Mouse (Mus musculus) limb, embryonic 15.5 days (tissue): ENCODE results near the gene Olfr95. TPM values are rescaled to one million over a fixed set of nuclear protein-coding genes. Genes with fewer than 3 reads are reported as not detected.
A peak's percentile ranks its signal among the peaks of the same experiment; 100 is the strongest.
"Not testable (repeated sequence)": the region's sequence is repeated elsewhere in the genome, so short reads cannot be mapped to it uniquely, and the experiment has no call there.

Experiments used
- ATAC-seq: fragments of 200-750 bp; cut with Nextera tagmentation; 2 replicates; pipeline ENCODE4 v1.8.0; 2017; ENCODE audit warnings: low read depth, moderate TSS enrichment; ENCODE audit not compliant: insufficient number of reproducible peaks, low FRiP score, low TSS enrichment
- H3K27ac ChIP-seq: fragments of 300-500 bp; sonication (generic); 2 replicates; pipeline ENCODE4 v1.5.1; 2015; ENCODE audit warnings: moderate library complexity, mild to moderate bottlenecking, inconsistent platforms
- H3K27me3 ChIP-seq: fragments of 300-500 bp; sonication (generic); 2 replicates; pipeline ENCODE4 v1.6.1; 2015; ENCODE audit warnings: inconsistent platforms
- H3K36me3 ChIP-seq: fragments of 300-500 bp; sonication (generic); 2 replicates; pipeline ENCODE4 v1.6.1; 2015; ENCODE audit warnings: inconsistent platforms
- H3K4me1 ChIP-seq: fragments of 300-500 bp; sonication (generic); 2 replicates; pipeline ENCODE4 v1.6.1; 2015; ENCODE audit warnings: inconsistent platforms
- H3K4me2 ChIP-seq: fragments of 300-500 bp; sonication (generic); 2 replicates; pipeline ENCODE4 v1.6.1; 2015; ENCODE audit warnings: mild to moderate bottlenecking, inconsistent platforms
- H3K4me3 ChIP-seq: fragments of 300-500 bp; sonication (generic); 2 replicates; pipeline ENCODE4 v1.5.1; 2015; ENCODE audit warnings: mild to moderate bottlenecking, inconsistent platforms
- H3K9ac ChIP-seq: fragments of 300-500 bp; sonication (generic); 2 replicates; pipeline ENCODE4 v1.6.1; 2015; ENCODE audit warnings: inconsistent platforms
- H3K9me3 ChIP-seq: fragments of 300-500 bp; sonication (generic); 2 replicates; pipeline ENCODE4 v1.6.1; 2016; ENCODE audit warnings: inconsistent platforms
- WGBS: fragments of 180-500 bp; shearing (Covaris S2); methylation state at CpG from one replicate; pipeline ENCODE4 v1.1.7; 2015; 5-methylcytosine and 5-hydroxymethylcytosine counted together
- polyA plus RNA-seq: library from polyadenylated mRNA; unstranded; fragments of >200 nt; fragmentation: Nextera tagmentation; extraction: Ambion mirVana; gene quantifications from 2 replicates; pipeline ENCODE4 v1.2.1, GENCODE M21; 2015

Olfr95 gene
- polyA plus RNA-seq, result not detected in 2 replicates

DNA sequence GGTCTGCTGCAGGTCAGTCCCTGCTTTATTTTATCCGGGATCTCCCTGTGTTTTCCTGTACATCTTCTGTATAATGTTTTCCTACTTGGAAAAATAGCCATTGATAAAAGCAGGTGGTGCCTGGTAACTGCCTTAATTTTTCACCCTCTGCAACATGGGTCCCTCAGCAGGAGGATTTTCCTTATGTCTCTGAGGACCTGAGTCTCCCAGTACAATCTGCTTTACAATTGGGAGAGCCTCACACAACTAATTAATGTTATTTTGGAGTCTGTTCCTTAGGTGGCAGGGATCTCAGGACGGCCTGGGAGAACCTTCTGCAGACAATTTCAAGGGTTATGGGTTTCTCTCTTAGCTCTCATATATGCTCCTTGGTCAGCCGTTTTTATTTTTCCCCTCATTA is at the start of gene Olfr95:
TSS of gene Olfr95 (minus strand) at position 101 of the 400 bp plus-strand sequence.
- ATAC-seq, result no peak
- Histone ChIP-seq H3K27ac (no peak within 1 kb of the TSS), H3K9ac (no peak within 1 kb of the TSS), H3K27me3 (peaks cover 15% of the 10 kb centered on the region), H3K9me3 (0 out of 2 replicates have a peak, but pooled peaks cover 3% of the 10 kb centered on the region), H3K36me3 (no peaks in the 10 kb centered on the region), H3K4me3 (no peak within 1 kb of the TSS), H3K4me2 (no peak within 1 kb of the TSS), H3K4me1 (peaks cover 5% of the 10 kb centered on the region; the same call in 1 of the 2 replicates)
- WGBS, result 65% methylated on average over 3 of the region's 3 CpGs

DNA sequence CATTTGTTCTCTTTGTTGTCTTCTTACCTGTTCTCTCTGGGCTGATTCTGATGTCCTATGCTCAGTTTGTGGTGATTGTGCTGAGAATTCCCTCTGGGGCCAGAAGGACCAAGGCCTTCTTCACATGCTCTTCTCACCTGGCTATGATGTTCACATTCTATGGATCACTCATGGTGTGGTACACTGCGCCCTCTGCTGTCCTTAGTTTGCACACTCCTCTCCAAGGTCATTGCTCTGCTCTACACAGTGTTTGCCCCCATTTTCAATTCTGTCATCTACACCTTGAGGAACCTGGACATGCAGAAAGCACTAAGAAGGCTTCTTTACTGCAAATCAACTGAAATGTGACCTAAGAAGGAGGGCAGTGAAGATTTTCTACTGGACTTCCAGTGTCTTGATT is 37.6 kb upstream of the Olfr95 start:
- Histone ChIP-seq H3K4me1 (no peaks in the 10 kb centered on the region), H3K4me2 (no peak overlapping the region), H3K36me3 (no peaks in the 10 kb centered on the region), H3K27me3 (no peaks in the 10 kb centered on the region), H3K9ac (no peak overlapping the region), H3K4me3 (no peak overlapping the region), H3K9me3 (no peaks in the 10 kb centered on the region), H3K27ac (no peak overlapping the region)
- no peak for ATAC-seq
- WGBS, result 11% methylated on average over 1 of the region's 1 CpGs

DNA sequence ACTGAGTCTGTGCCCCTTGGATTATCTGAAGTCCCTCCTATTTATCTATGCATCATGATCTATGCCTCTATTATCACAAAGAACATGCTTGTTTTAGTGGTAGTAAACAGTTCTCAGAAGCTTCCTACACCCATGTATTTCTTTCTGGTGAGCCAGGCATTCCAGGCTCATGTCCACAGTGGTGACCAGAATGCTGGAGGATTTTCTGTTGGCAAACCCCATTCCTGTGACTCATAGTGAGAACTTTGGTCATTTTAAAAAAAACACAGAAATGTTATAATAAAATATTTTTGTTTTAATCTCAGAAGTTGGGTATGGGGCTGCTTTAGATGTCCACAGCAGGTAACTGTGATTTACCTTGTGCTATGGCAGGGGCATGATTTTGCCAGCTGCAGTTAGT is 36.5 kb upstream of the Olfr95 start:
- Histone ChIP-seq H3K9ac (no peak overlapping the region), H3K27me3 (no peaks in the 10 kb centered on the region), H3K4me2 (no peak overlapping the region), H3K36me3 (no peaks in the 10 kb centered on the region), H3K4me3 (no peak overlapping the region), H3K4me1 (no peaks in the 10 kb centered on the region), H3K9me3 (no peaks in the 10 kb centered on the region), H3K27ac (no peak overlapping the region)
- no peak for ATAC-seq

DNA sequence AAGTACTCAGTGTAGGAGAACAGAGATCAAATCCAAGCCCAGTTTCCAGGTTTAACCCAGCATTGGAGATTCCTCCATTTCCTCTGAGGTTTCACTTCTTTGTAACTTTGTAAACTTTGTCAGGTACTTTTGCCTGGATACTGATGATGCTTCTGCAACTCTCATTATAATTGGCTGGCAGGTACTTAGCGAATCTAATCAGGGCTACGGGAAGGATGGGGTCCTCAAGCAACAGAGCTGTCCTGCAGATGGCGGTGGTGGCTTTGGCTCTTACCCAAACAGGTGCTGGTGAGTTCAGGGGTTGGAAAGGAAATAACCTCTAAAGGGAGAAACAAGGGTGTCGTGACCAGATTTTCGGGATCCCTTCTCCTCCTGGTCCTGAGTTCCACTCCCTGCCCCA is 33.8 kb upstream of the Olfr95 start:
- Histone ChIP-seq H3K9ac (no peak overlapping the region), H3K4me1 (no peaks in the 10 kb centered on the region), H3K4me3 (no peak overlapping the region), H3K9me3 (no peaks in the 10 kb centered on the region), H3K4me2 (no peak overlapping the region), H3K36me3 (no peaks in the 10 kb centered on the region), H3K27me3 (no peaks in the 10 kb centered on the region), H3K27ac (no peak overlapping the region)
- 26% methylated on average over 5 of the region's 5 CpGs for WGBS
- ATAC-seq, result no peak

DNA sequence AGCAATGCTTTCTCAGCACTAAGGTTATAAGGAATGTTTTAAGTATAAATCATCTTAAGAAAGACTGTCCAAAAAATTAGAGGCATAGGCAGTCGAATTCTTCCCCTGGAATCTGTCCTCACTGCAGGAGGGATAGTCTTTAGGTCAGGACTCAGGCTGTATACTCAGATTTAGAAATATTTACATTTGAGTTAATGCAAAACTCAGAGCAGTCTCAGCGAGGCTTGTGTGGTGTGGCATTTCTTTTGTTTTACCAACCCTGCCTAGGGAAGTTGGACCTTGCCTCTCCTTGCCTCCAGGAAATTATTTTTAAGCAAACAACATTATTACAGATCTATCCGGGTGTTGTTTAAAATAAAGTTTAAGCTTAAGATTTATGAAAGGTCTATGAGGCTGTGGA is 29.3 kb upstream of the Olfr95 start:
- WGBS, result 54% methylated on average over 3 of the region's 3 CpGs
- Histone ChIP-seq H3K9ac (no peak overlapping the region), H3K36me3 (no peaks in the 10 kb centered on the region), H3K4me2 (no peak overlapping the region), H3K9me3 (no peaks in the 10 kb centered on the region), H3K27me3 (no peaks in the 10 kb centered on the region), H3K4me1 (no peaks in the 10 kb centered on the region), H3K4me3 (no peak overlapping the region), H3K27ac (no peak overlapping the region)
- ATAC-seq, result no peak

DNA sequence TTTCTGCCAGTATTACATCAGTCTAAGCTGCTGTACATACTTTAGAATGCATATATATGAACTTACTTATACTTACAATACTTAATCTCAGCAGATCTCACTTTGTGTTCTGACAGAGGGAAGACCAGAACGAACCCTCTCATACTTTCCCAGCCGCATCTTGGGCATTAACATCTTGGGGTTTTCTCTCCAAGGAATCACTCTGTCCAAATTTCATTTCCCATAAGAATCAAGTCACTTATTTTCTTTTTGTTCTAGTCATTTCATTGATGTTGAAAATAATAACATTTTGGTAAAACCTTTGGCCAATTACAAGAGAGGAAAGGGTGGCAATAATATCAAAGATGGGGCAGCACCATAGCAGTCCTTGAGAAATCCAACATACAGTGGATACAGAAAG is 24.3 kb upstream of the Olfr95 start, which contains the start of gene Olfr97:
TSS of gene Olfr97 (minus strand) at position 101 of the 400 bp plus-strand sequence.
- H3K4me1 ChIP-seq, ATAC-seq, H3K27ac ChIP-seq, H3K9ac ChIP-seq, H3K9me3 ChIP-seq, H3K4me2 ChIP-seq, H3K27me3 ChIP-seq, H3K36me3 ChIP-seq, H3K4me3 ChIP-seq: not testable (repeated sequence)
- 88% methylated on average over 2 of the region's 2 CpGs for WGBS

DNA sequence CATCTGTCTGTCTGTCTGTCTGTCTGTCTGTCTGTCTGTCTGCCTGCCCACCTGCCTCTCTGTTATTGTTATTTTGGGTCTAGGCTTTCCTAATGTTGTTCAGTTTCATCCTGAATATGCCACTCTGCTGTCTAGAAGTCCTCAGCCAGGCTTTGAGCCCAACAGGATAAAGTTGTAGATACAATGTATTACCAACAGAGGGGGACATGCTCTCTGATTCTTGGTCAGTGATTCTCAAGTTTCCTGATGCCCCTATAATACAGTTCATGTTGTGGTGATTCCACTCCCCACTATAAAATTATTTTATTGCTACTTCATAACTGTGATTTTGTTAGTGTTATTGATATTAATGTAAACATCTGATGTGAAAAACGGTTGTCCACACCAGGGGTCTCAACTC is 9.0 kb upstream of the Olfr95 start:
- ATAC-seq, result no peak
- Histone ChIP-seq H3K27ac (no peak overlapping the region), H3K9ac (no peak overlapping the region), H3K9me3 (0 out of 2 replicates have a peak, but pooled peaks cover 3% of the 10 kb centered on the region), H3K4me1 (no peaks in the 10 kb centered on the region), H3K27me3 (no peaks in the 10 kb centered on the region), H3K4me3 (no peak overlapping the region), H3K4me2 (no peak overlapping the region), H3K36me3 (no peaks in the 10 kb centered on the region)
- 48% methylated on average over 1 of the region's 1 CpGs for WGBS

DNA sequence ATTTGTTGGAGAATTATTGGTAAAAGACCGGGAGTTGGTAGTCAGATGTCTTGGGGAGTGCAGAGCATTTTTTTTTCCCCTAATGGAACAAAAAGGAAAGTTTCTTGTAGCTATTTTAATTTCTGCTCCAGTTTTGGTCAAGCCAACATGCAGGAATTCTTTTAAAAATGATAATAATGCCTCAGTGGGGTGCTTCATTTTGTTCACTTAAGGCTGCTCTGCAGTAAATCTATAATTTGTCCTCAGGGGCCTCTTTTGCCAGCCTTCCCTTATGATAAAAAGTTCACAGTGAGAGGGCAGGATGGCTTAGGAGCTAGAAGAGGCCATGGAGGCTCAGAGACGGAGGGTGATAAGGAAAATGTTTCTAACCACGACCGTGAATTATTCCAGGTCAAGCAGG is 6.9 kb upstream of the Olfr95 start, which contains the start of gene Olfr96:
TSS of gene Olfr96 (plus strand) at position 301 of the 400 bp plus-strand sequence.
- Histone ChIP-seq H3K27ac (no peak within 1 kb of the TSS), H3K4me2 (no peak within 1 kb of the TSS), H3K36me3 (no peaks in the 10 kb centered on the region), H3K4me1 (no peaks in the 10 kb centered on the region), H3K27me3 (no peaks in the 10 kb centered on the region), H3K9me3 (0 out of 2 replicates have a peak, but pooled peaks cover 3% of the 10 kb centered on the region), H3K9ac (no peak within 1 kb of the TSS), H3K4me3 (no peak within 1 kb of the TSS)
- ATAC-seq, result no peak
- WGBS, result 54% methylated on average over 4 of the region's 4 CpGs

DNA sequence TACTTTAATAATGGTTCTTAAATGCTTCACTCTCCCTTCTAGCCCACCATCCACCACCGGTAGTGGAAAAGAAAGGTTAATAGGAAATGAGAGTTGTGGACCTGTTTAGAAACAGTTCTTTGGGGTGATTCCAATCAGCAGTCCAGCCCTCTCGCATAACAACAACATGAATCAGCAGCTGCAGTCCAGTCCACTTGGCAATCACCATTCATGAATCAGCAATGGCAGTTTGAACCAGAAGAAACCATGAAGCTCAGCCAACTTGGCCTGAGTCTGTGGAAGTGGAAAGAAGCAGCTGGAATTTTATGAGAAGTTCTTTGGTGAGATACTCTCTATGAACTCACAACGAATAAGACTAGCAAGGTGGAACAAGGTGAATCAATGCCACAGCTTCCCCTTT is 5.6 kb upstream of the Olfr95 start:
- ATAC-seq, result no peak
- no peaks in the 10 kb centered on the region for H3K27me3 ChIP-seq
- H3K4me1 ChIP-seq, result no peaks in the 10 kb centered on the region
- H3K36me3 ChIP-seq, result no peaks in the 10 kb centered on the region
- no peak overlapping the region for H3K4me2 ChIP-seq
- 0 out of 2 replicates have a peak, but pooled peaks cover 3% of the 10 kb centered on the region for H3K9me3 ChIP-seq
- 76% methylated on average over 3 of the region's 3 CpGs for WGBS
- H3K9ac ChIP-seq, result no peak overlapping the region
- H3K4me3 ChIP-seq, result no peak overlapping the region
- no peak overlapping the region for H3K27ac ChIP-seq

DNA sequence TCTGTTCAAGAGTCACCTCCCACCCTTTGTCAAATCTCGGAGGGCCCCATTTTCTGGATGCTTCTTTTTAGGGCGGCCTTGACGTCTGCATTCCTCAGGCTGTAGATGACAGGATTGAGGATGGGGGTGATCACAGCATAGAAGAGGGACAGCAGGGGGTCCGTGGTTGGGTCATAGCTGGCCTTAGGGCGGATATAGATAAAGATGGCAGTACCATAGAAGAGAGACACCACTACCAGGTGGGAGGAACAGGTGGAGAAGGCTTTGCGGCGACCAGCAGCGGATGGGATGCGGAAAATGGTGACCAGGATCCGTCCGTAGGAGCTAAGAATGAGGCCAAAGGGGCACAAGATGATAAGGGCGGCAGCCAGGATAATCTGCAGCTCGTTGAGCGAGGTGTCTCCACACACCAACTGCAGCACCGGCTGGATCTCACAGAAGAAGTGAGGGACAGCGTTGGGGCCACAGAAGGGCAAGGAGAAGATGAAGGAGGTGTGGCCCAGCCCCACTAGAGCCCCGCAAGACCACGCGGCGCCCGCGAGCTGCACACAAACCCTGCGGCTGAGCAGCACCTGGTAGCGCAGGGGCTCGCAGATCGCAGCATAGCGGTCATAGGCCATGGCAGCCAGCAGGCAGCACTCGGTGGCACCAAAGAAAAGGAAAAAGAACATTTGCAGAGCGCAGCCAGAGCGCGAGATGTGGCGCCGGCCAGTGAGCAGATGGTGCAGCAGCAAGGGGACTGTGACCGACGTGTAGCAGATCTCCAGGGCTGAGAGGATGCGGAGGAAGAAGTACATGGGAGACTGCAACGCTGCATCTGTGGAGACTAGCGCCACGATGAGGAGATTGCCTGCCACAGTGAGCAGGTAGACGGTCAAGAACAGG is 1.8 kb downstream of the Olfr95 start:
- Histone ChIP-seq H3K4me2 (no peak overlapping the region), H3K27ac (no peak overlapping the region), H3K4me1 (peaks cover 5% of the 10 kb centered on the region; the same call in 1 of the 2 replicates), H3K4me3 (peak overlapping the region; percentile 19), H3K27me3 (peaks cover 15% of the 10 kb centered on the region), H3K9ac (no peak overlapping the region), H3K36me3 (no peaks in the 10 kb centered on the region), H3K9me3 (no peaks in the 10 kb centered on the region)
- ATAC-seq, result no peak
- 17% methylated on average over 40 of the region's 40 CpGs for WGBS

DNA sequence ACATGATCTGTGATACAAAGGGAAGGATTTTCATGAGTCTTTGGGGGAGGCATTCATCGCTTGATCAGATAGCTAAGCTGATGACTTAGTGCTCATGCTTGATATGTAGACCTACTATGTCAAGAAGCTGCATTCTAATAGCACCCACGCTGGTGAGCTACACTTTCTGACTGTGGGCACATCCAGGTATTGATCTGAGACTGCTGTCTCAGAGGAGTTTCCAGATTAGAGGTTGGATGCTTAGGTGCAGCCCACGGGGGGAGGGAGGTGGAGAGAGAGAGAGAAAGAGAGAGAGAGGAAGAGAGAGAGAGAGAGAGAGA is 9.0 kb downstream of the Olfr95 start:
- peaks cover 7% of the 10 kb centered on the region; the same call in 1 of the 2 replicates for H3K27me3 ChIP-seq
- H3K9ac ChIP-seq, result no peak overlapping the region
- H3K4me3 ChIP-seq, result no peak overlapping the region
- ATAC-seq, result no peak
- H3K9me3 ChIP-seq, result no peaks in the 10 kb centered on the region
- H3K4me2 ChIP-seq, result no peak overlapping the region
- H3K4me1 ChIP-seq, result no peaks in the 10 kb centered on the region
- no peak overlapping the region for H3K27ac ChIP-seq
- H3K36me3 ChIP-seq, result no peaks in the 10 kb centered on the region
- 16% methylated on average over 3 of the region's 3 CpGs for WGBS

DNA sequence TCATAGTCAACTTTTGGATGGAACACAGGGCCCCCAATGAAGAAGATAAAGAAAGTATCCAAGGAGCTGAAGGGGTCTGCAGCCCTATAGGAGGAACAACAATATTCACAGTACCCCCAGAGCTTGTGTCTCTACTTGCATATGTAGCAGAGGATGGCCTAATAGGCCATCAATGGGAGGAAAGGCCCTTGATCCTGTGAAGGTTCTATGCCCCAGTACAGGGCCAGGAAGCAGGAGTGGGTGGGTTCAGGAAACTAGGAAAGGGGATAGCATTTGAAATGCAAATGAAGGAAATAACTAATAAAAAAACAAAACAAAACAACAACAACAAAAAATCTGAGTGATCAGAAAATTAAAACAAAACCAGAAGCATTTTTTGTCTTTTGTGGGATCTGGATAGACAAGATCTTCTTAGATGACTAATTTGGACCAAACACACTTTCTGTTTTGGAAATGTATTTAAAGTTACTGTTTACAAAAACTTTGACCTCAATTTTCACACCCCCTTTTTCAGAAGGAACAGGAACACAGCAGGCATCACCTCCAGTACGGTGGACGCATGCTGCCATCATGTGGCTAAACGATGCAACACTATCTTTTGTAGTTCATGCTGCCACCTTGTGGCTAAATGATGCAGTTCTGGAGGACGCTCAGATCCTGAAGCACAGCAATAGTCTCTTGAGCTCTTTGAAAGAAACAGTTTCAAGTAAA is 9.6 kb downstream of the Olfr95 start:
- 0% methylated on average over 4 of the region's 4 CpGs for WGBS
- H3K36me3 ChIP-seq, result no peaks in the 10 kb centered on the region
- no peak for ATAC-seq
- no peaks in the 10 kb centered on the region for H3K4me1 ChIP-seq
- no peak overlapping the region for H3K4me2 ChIP-seq
- no peak overlapping the region for H3K27ac ChIP-seq
- H3K27me3 ChIP-seq, result peaks cover 12% of the 10 kb centered on the region
- no peaks in the 10 kb centered on the region for H3K9me3 ChIP-seq
- H3K4me3 ChIP-seq, result no peak overlapping the region
- H3K9ac ChIP-seq, result no peak overlapping the region
